Comparison of ENCODE assay signal across 9 mouse cellular contexts in genomic region chr3:96708684-96709064, GRCm38 (mm10). TPM values are rescaled to one million over a fixed set of nuclear protein-coding genes. Genes with fewer than 3 reads are reported as not detected.
DNase-seq lines count a peak whose midpoint lies in the region; ATAC-seq and TF ChIP-seq lines count a peak whose summit lies in the region.
"Had no signal": no experiment of that assay in that cellular context is flagged by ENCODE, and none has a peak within 500 bp of the region (broad histone marks: within the 10 kb centered on the region; RNA-seq: fewer than 3 reads in every experiment).

No protein-coding gene starts in this region.

- H3K4me3 ChIP-seq in kidney, embryonic 14.5 days (ENCODE audit: low read length), result no peak overlapping the region
- H3K4me3 ChIP-seq in kidney, adult 2 months (ENCODE audit: insufficient read depth, low read depth, low read length), result no peak overlapping the region
- 0 out of 2 replicates have a peak overlapping the region, but pooled peaks have one; percentile 51 for H3K4me3 ChIP-seq in embryonic facial prominence, embryonic 14.5 days (ENCODE audit: low read depth, low read length)
- no peak overlapping the region; the same call in 1 of the 2 replicates for H3K4me3 ChIP-seq in hindbrain, embryonic 16.5 days (ENCODE audit: low read length)
- peak overlapping the region; percentile 51; the same call in 1 of the 2 replicates for H3K4me3 ChIP-seq in midbrain, embryonic 12.5 days

- H3K27me3 ChIP-seq in kidney, embryonic 14.5 days (ENCODE audit: control insufficient read depth, insufficient read depth, low read length), result no peaks in the 10 kb centered on the region; the same call in 1 of the 2 replicates
- no peaks in the 10 kb centered on the region for H3K27me3 ChIP-seq in kidney, adult 2 months (replicated peaks; ENCODE audit: control insufficient read depth, insufficient read depth, low read length)
- 0 out of 2 replicates have a peak, but pooled peaks cover 3% of the 10 kb centered on the region for H3K27me3 ChIP-seq in embryonic facial prominence, embryonic 14.5 days (replicated peaks; ENCODE audit: control insufficient read depth, insufficient read depth, low read length)
- H3K27me3 ChIP-seq in hindbrain, embryonic 16.5 days (replicated peaks; ENCODE audit: control insufficient read depth, insufficient read depth, low read length), result no peaks in the 10 kb centered on the region
- H3K27me3 ChIP-seq in midbrain, embryonic 12.5 days, result peaks cover 16% of the 10 kb centered on the region
- H3K27me3 ChIP-seq: CH12.LX had no signal

- no peaks in the 10 kb centered on the region for H3K4me1 ChIP-seq in kidney, embryonic 14.5 days (ENCODE audit: control insufficient read depth, insufficient read depth, low read length)
- H3K4me1 ChIP-seq in kidney, adult 2 months (ENCODE audit: control insufficient read depth, insufficient read depth, low read length), result no peaks in the 10 kb centered on the region
- H3K4me1 ChIP-seq in embryonic facial prominence, embryonic 14.5 days (ENCODE audit: control insufficient read depth, insufficient read depth, low read length), result no peaks in the 10 kb centered on the region
- no peaks in the 10 kb centered on the region for H3K4me1 ChIP-seq in hindbrain, embryonic 16.5 days (ENCODE audit: control insufficient read depth, insufficient read depth, low read depth, low read length)
- peaks cover 7% of the 10 kb centered on the region; the same call in 1 of the 2 replicates for H3K4me1 ChIP-seq in midbrain, embryonic 12.5 days

- H3K9ac ChIP-seq in kidney, embryonic 14.5 days (ENCODE audit: low read depth, low read length), result no peak overlapping the region
- H3K9ac ChIP-seq in embryonic facial prominence, embryonic 14.5 days (ENCODE audit: low read depth, low read length), result peak overlapping the region; percentile 75
- H3K9ac ChIP-seq in hindbrain, embryonic 16.5 days (ENCODE audit: low read depth, low read length), result no peak overlapping the region
- no peak overlapping the region for H3K9ac ChIP-seq in midbrain, embryonic 12.5 days (replicated peaks)

- H3K9me3 ChIP-seq in kidney, embryonic 14.5 days (ENCODE audit: control insufficient read depth, low read length), result no peaks in the 10 kb centered on the region
- no peaks in the 10 kb centered on the region for H3K9me3 ChIP-seq in embryonic facial prominence, embryonic 14.5 days (ENCODE audit: control insufficient read depth, low read length)
- H3K9me3 ChIP-seq in hindbrain, embryonic 16.5 days (ENCODE audit: control insufficient read depth, low read length), result no peaks in the 10 kb centered on the region
- no peaks in the 10 kb centered on the region for H3K9me3 ChIP-seq in midbrain, embryonic 12.5 days

- no peak for TF ChIP-seq CTCF in kidney, adult 2 months (conservative IDR thresholded peaks at IDR 0.05; ENCODE audit: insufficient read depth, insufficient read length, low read depth, low read length)

- DNase-seq in kidney, adult 2 months, result no peak
- DNase-seq in embryonic facial prominence, embryonic 14.5 days (ENCODE audit: low spot score), result no peak
- DNase-seq in right cerebral cortex, postnatal 4 days, result no peak
- DNase-seq in thymus, postnatal 4 days, result no peak
- DNase-seq in kidney, adult 11 months, result no peak

- peak overlapping the region; percentile 96; the same call in 1 of the 2 replicates for H3K4me2 ChIP-seq in kidney, embryonic 14.5 days (replicated peaks; ENCODE audit: low read depth, low read length)
- H3K4me2 ChIP-seq in embryonic facial prominence, embryonic 14.5 days (ENCODE audit: low read depth, low read length), result peak overlapping the region; percentile 83; the same call in 1 of the 2 replicates
- peak overlapping the region; percentile 89 for H3K4me2 ChIP-seq in hindbrain, embryonic 16.5 days (ENCODE audit: low read length)
- peak overlapping the region; percentile 93; the same call in 1 of the 2 replicates for H3K4me2 ChIP-seq in midbrain, embryonic 12.5 days (replicated peaks)

- TF ChIP-seq POLR2A in kidney, adult 2 months (IDR thresholded peaks at IDR 0.05; ENCODE audit: low read depth, low read length), result no peak

- no peak for ATAC-seq in kidney, embryonic 14.5 days (ENCODE audit: low FRiP score, low TSS enrichment)
- ATAC-seq in embryonic facial prominence, embryonic 14.5 days (ENCODE audit: low read depth), result no peak
- ATAC-seq in hindbrain, embryonic 16.5 days, result peak; percentile 34; the same call in 1 of the 2 replicates
- ATAC-seq in midbrain, embryonic 12.5 days (ENCODE audit: low FRiP score, low read depth), result peak; percentile 16; the same call in 1 of the 2 replicates

- WGBS in kidney, embryonic 14.5 days, result 55% methylated on average over 2 of the region's 2 CpGs
- 52% methylated on average over 2 of the region's 2 CpGs for WGBS in kidney, adult 2 months
- 45% methylated on average over 2 of the region's 2 CpGs for WGBS in embryonic facial prominence, embryonic 14.5 days
- 45% methylated on average over 2 of the region's 2 CpGs for WGBS in hindbrain, embryonic 16.5 days
- WGBS in midbrain, embryonic 12.5 days, result 38% methylated on average over 2 of the region's 2 CpGs

- H3K27ac ChIP-seq in kidney, embryonic 14.5 days (ENCODE audit: low read depth, low read length), result no peak overlapping the region
- H3K27ac ChIP-seq in kidney, adult 2 months (ENCODE audit: insufficient read depth, low read depth, low read length), result no peak overlapping the region
- no peak overlapping the region for H3K27ac ChIP-seq in embryonic facial prominence, embryonic 14.5 days (replicated peaks; ENCODE audit: low read depth, low read length)
- no peak overlapping the region for H3K27ac ChIP-seq in hindbrain, embryonic 16.5 days (ENCODE audit: low read depth, low read length)
- no peak overlapping the region for H3K27ac ChIP-seq in midbrain, embryonic 12.5 days (replicated peaks)

- H3K36me3 ChIP-seq in kidney, embryonic 14.5 days (ENCODE audit: control insufficient read depth, insufficient read depth, low read length), result peaks cover 47% of the 10 kb centered on the region
- peaks cover 4% of the 10 kb centered on the region; the same call in 1 of the 2 replicates for H3K36me3 ChIP-seq in kidney, adult 2 months (ENCODE audit: control insufficient read depth, insufficient read depth, low read length)
- H3K36me3 ChIP-seq in embryonic facial prominence, embryonic 14.5 days (ENCODE audit: control insufficient read depth, insufficient read depth, low read length), result peaks cover 64% of the 10 kb centered on the region
- peaks cover 6% of the 10 kb centered on the region; the same call in 1 of the 2 replicates for H3K36me3 ChIP-seq in hindbrain, embryonic 16.5 days (ENCODE audit: control insufficient read depth, insufficient read depth, low read length)
- peaks cover 50% of the 10 kb centered on the region for H3K36me3 ChIP-seq in midbrain, embryonic 12.5 days

RNA-seq across cellular contexts. Expression of gene Nudt17, which starts 0.3 kb away (rescaled TPM):
- 10.4 and 10.8 TPM in 2 replicates for polyA plus RNA-seq in kidney, embryonic 14.5 days (2014; fragmentation: Nextera tagmentation; extraction: Ambion mirVana)
- polyA plus RNA-seq in kidney, adult 2 months (2012; rRNA removed), result 2.0 and 3.6 TPM in 2 replicates
- 9.5 and 11.8 TPM in 2 replicates for polyA plus RNA-seq in embryonic facial prominence, embryonic 14.5 days (2014; fragmentation: Nextera tagmentation; extraction: Ambion mirVana)
- 20.4 and 22.4 TPM in 2 replicates for polyA plus RNA-seq in hindbrain, embryonic 16.5 days (2015; fragmentation: Nextera tagmentation; extraction: Ambion mirVana)
- 12.6 and 13.0 TPM in 2 replicates for polyA plus RNA-seq in midbrain, embryonic 12.5 days (2016; fragmentation: Nextera tagmentation; extraction: Ambion mirVana)

RNA-seq across cellular contexts. Expression of gene Pias3, which starts 12.5 kb away (rescaled TPM):
- 36.5 and 55.7 TPM in 2 replicates for polyA plus RNA-seq in kidney, embryonic 14.5 days (2014; fragmentation: Nextera tagmentation; extraction: Ambion mirVana)
- polyA plus RNA-seq in kidney, adult 2 months (2012; rRNA removed), result 21.0 and 23.2 TPM in 2 replicates
- polyA plus RNA-seq in embryonic facial prominence, embryonic 14.5 days (2014; fragmentation: Nextera tagmentation; extraction: Ambion mirVana), result 45.1 and 48.9 TPM in 2 replicates
- 43.4 and 44.3 TPM in 2 replicates for polyA plus RNA-seq in hindbrain, embryonic 16.5 days (2015; fragmentation: Nextera tagmentation; extraction: Ambion mirVana)
- polyA plus RNA-seq in midbrain, embryonic 12.5 days (2016; fragmentation: Nextera tagmentation; extraction: Ambion mirVana), result 45.9 and 47.0 TPM in 2 replicates

RNA-seq across cellular contexts. Expression of gene Polr3c, which starts 18.8 kb away (rescaled TPM):
- polyA plus RNA-seq in kidney, embryonic 14.5 days (2014; fragmentation: Nextera tagmentation; extraction: Ambion mirVana), result 30.3 and 38.5 TPM in 2 replicates
- polyA plus RNA-seq in kidney, adult 2 months (2012; rRNA removed), result 32.2 and 34.6 TPM in 2 replicates
- 21.0 and 25.0 TPM in 2 replicates for polyA plus RNA-seq in embryonic facial prominence, embryonic 14.5 days (2014; fragmentation: Nextera tagmentation; extraction: Ambion mirVana)
- 31.4 and 33.7 TPM in 2 replicates for polyA plus RNA-seq in hindbrain, embryonic 16.5 days (2015; fragmentation: Nextera tagmentation; extraction: Ambion mirVana)
- polyA plus RNA-seq in midbrain, embryonic 12.5 days (2016; fragmentation: Nextera tagmentation; extraction: Ambion mirVana), result 38.0 and 42.9 TPM in 2 replicates

RNA-seq across cellular contexts. Expression of gene Rnf115, which starts 18.8 kb away (rescaled TPM):
- 49.6 and 72.1 TPM in 2 replicates for polyA plus RNA-seq in kidney, embryonic 14.5 days (2014; fragmentation: Nextera tagmentation; extraction: Ambion mirVana)
- 20.7 and 23.5 TPM in 2 replicates for polyA plus RNA-seq in kidney, adult 2 months (2012; rRNA removed)
- polyA plus RNA-seq in embryonic facial prominence, embryonic 14.5 days (2014; fragmentation: Nextera tagmentation; extraction: Ambion mirVana), result 45.6 and 48.5 TPM in 2 replicates
- polyA plus RNA-seq in hindbrain, embryonic 16.5 days (2015; fragmentation: Nextera tagmentation; extraction: Ambion mirVana), result 72.2 and 82.0 TPM in 2 replicates
- polyA plus RNA-seq in midbrain, embryonic 12.5 days (2016; fragmentation: Nextera tagmentation; extraction: Ambion mirVana), result 89.0 and 89.6 TPM in 2 replicates

RNA-seq across cellular contexts. Expression of gene Ankrd35, which starts 38.7 kb away (rescaled TPM):
- polyA plus RNA-seq in kidney, embryonic 14.5 days (2014; fragmentation: Nextera tagmentation; extraction: Ambion mirVana), result 0.33 and 0.37 TPM in 2 replicates
- polyA plus RNA-seq in kidney, adult 2 months (2012; rRNA removed), result 0.38 and 0.45 TPM in 2 replicates
- polyA plus RNA-seq in embryonic facial prominence, embryonic 14.5 days (2014; fragmentation: Nextera tagmentation; extraction: Ambion mirVana), result 2.9 and 3.6 TPM in 2 replicates
- 2.5 and 2.8 TPM in 2 replicates for polyA plus RNA-seq in hindbrain, embryonic 16.5 days (2015; fragmentation: Nextera tagmentation; extraction: Ambion mirVana)
- polyA plus RNA-seq in midbrain, embryonic 12.5 days (2016; fragmentation: Nextera tagmentation; extraction: Ambion mirVana), result 0.33 and 0.40 TPM in 2 replicates

Comparison
In these comparisons a context has a peak if more than half of its experiments do, and no peak if none do; other contexts are left out.
1. ATAC-seq: peak in hindbrain, embryonic 16.5 days (single experiment) and midbrain, embryonic 12.5 days (single experiment); none in kidney, embryonic 14.5 days (single experiment) and embryonic facial prominence, embryonic 14.5 days (single experiment).
2. H3K4me3 ChIP-seq: peak in embryonic facial prominence, embryonic 14.5 days (single experiment) and midbrain, embryonic 12.5 days (single experiment); none in kidney, embryonic 14.5 days (single experiment), kidney, adult 2 months (single experiment) and hindbrain, embryonic 16.5 days (single experiment).
3. Peak in every context shown above with its lines, with median percentiles within 50 percentile points of each other: H3K4me2 ChIP-seq.